In the genomic region with DNA sequence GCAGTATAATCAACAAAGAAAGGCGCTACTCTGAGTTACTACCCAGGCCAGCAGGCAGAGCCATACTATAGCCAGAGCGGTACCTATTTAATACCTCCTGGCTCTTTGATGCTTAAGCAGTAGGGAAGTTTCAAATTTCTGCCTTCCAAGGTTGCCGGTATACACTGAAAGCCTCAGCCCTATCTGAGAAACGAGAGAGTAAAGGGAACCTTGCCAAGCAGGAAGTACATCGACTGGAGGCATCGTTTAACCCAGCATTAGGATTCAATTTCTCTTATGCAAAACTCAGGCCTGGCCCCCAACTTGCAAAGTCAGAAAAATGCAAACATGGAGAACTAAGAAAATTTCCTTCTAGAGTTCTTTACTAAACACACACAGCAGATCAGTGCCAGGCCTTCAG, we compare ENCODE assay signal across 26 mouse cellular contexts.
"Had no signal": no experiment of that assay in that cellular context is flagged by ENCODE, and none has a peak within 500 bp of the region (broad histone marks: within the 10 kb centered on the region; RNA-seq: fewer than 3 reads in every experiment).

No protein-coding gene starts in this region.

- H3K27me3 ChIP-seq: heart, embryonic 13.5 days; heart, embryonic 15.5 days; hindbrain, embryonic 13.5 days; hindbrain, embryonic 15.5 days; kidney, embryonic 15.5 days; limb, embryonic 13.5 days; limb, embryonic 15.5 days; liver, embryonic 12.5 days had no signal

- H3K4me3 ChIP-seq: heart, embryonic 13.5 days; heart, embryonic 15.5 days; hindbrain, embryonic 13.5 days; hindbrain, embryonic 15.5 days; kidney, embryonic 15.5 days; limb, embryonic 13.5 days; limb, embryonic 15.5 days; liver, embryonic 12.5 days had no signal

- H3K4me2 ChIP-seq: heart, embryonic 11.5 days; heart, embryonic 13.5 days; heart, embryonic 15.5 days; hindbrain, embryonic 13.5 days; hindbrain, embryonic 15.5 days; kidney, embryonic 15.5 days; limb, embryonic 13.5 days; limb, embryonic 15.5 days; liver, embryonic 12.5 days had no signal

- H3K9ac ChIP-seq: heart, embryonic 13.5 days; heart, embryonic 15.5 days; hindbrain, embryonic 13.5 days; hindbrain, embryonic 15.5 days; kidney, embryonic 15.5 days; limb, embryonic 13.5 days; limb, embryonic 15.5 days; liver, embryonic 12.5 days; liver, embryonic 14.5 days had no signal

- DNase-seq: gastrocnemius, postnatal 14 days; gastrocnemius, postnatal 36 days; heart, adult 18-20 months; heart, postnatal 14 days; heart, postnatal 36 days; kidney, adult 11 months; kidney, adult 2 months; kidney, adult 9 months; kidney, postnatal 14 days; kidney, postnatal 36 days; layer of hippocampus, adult 9-11 months; layer of hippocampus, postnatal 36 days; left cerebral cortex, postnatal 4 days had no signal

- H3K9me3 ChIP-seq: heart, embryonic 13.5 days; heart, embryonic 15.5 days; hindbrain, embryonic 13.5 days; hindbrain, embryonic 15.5 days; kidney, embryonic 15.5 days; limb, embryonic 13.5 days; limb, embryonic 15.5 days; liver, embryonic 12.5 days had no signal

- H3K27ac ChIP-seq: heart, embryonic 13.5 days; heart, embryonic 15.5 days; hindbrain, embryonic 13.5 days; hindbrain, embryonic 15.5 days; hindbrain, postnatal 0 days; kidney, embryonic 15.5 days; kidney, postnatal 0 days; limb, embryonic 13.5 days; limb, embryonic 15.5 days; liver, embryonic 12.5 days; liver, embryonic 14.5 days had no signal

- ATAC-seq: hindbrain, postnatal 0 days; intestine, embryonic 16.5 days; liver, embryonic 12.5 days had no signal
